Mouse (Mus musculus) hindlimb bud, embryonic 11.5 days (tissue): ENCODE measurements around the gene 2900026A02Rik.

Source experiments
- DNase-seq: peaks from one replicate; pipeline ENCODE4 v3.0.0-alpha.2; 2012; ENCODE audit warnings: low read depth, low spot score; ENCODE audit errors: extremely low spot score

Gene 2900026A02Rik

GRCm38 (mm10) chr5:113151554-113152103, 69.4 kb downstream of the 2900026A02Rik start:
- DNase-seq = no peak

- no peak for DNase-seq
These were observed 70.0 kb downstream of the 2900026A02Rik start for GRCm38 (mm10) chr5:113150871-113151553.

GRCm38 (mm10) chr5:113149052-113149451, 72.0 kb downstream of the 2900026A02Rik start:
- DNase-seq = no peak

GRCm38 (mm10) chr5:113147994-113148471, 73.0 kb downstream of the 2900026A02Rik start:
- DNase-seq = no peak

GRCm38 (mm10) chr5:113146656-113147055, 74.4 kb downstream of the 2900026A02Rik start:
- no peak for DNase-seq

GRCm38 (mm10) chr5:113145171-113145570, 75.9 kb downstream of the 2900026A02Rik start:
- DNase-seq = no peak

- no peak for DNase-seq
These were observed 78.5 kb downstream of the 2900026A02Rik start for GRCm38 (mm10) chr5:113142486-113142885.

GRCm38 (mm10) chr5:113142018-113142417, 79.0 kb downstream of the 2900026A02Rik start:
- no peak for DNase-seq

GRCm38 (mm10) chr5:113140872-113141271, 80.2 kb downstream of the 2900026A02Rik start:
- no peak for DNase-seq

- DNase-seq = no peak
These were observed 81.0 kb downstream of the 2900026A02Rik start for GRCm38 (mm10) chr5:113140051-113140450.

GRCm38 (mm10) chr5:113139064-113139726, 81.8 kb downstream of the 2900026A02Rik start:
- no peak for DNase-seq

GRCm38 (mm10) chr5:113138319-113139063, 82.5 kb downstream of the 2900026A02Rik start:
- no peak for DNase-seq

GRCm38 (mm10) chr5:113137691-113138318, 83.2 kb downstream of the 2900026A02Rik start:
- DNase-seq = no peak

- DNase-seq = no peak
These were observed 84.0 kb downstream of the 2900026A02Rik start for GRCm38 (mm10) chr5:113136951-113137487.

GRCm38 (mm10) chr5:113135513-113135912, 85.5 kb downstream of the 2900026A02Rik start:
- no peak for DNase-seq

GRCm38 (mm10) chr5:113133722-113134710, 87.0 kb downstream of the 2900026A02Rik start:
- DNase-seq = no peak

GRCm38 (mm10) chr5:113133080-113133491, 88.0 kb downstream of the 2900026A02Rik start:
- DNase-seq = no peak

GRCm38 (mm10) chr5:113132635-113133041, 88.4 kb downstream of the 2900026A02Rik start:
- DNase-seq = no peak

GRCm38 (mm10) chr5:113128426-113128825, 92.6 kb downstream of the 2900026A02Rik start:
- DNase-seq = no peak
